Mouse (Mus musculus): Measurements from ENCODE around the gene Far2.

The Far2 gene

DNA sequence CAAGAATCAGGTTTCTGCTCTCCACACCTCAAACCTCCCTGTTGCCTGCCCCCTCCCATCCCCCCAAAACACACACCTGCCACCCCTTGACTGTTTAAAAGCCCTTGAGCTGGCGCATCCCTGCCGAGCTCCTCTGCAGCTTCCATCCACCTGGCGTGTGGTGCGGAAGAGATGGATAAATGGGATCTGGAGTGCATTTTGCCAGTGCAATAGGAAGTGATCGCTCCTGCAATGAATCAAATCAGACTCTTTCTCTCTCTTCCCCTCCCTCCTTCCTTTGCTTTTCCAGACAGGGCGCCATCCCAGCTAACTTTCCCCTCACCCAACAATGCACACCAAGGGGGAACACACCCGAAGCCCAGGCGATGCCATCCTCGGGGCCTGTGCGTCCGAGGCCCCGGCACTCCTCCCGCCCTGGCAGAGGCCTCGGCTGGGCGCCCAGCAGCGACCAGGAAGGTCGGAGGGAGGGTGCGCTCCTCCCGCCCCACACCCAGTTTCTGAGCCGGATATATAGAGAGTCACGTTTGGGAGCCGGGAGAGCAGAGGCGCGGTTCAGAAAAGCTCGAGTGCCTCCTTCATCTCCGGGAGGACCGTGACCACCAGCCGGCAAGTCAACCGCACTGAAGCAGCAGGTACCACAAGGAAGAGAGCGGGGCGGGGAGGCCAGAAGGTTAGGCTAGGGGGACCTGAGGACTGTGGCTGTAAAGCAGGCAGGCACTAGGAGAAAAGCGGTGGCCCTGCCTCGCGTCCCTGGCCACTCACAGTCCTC, at the start of gene Far2:
Far2 (plus strand) TSS at position 379 of the 769 bp plus-strand sequence.
- DNase-seq (ENCODE audit: low spot score in 2 of 2): no peak

DNA sequence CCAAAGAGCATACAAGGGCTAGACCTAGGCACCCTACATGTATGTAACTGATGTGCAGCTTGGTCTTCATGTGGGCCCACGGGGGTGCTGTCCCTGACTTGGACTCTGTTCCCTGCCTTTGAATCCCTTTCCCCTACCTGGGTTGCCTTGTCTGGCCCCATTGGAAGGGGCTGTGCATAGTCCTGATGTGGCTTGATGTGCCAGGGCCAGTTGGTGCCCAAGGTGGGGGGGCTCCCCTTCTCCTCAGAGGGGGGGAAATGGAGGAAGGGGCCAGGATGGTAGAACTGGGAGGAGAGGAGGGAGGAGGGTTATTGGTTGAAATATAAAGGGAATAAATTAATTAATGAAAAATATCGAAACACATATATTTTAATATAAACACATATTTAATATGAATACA, 46.6 kb upstream of the Far2 start:
- no peak for DNase-seq (ENCODE audit: low spot score in 2 of 2)

DNA sequence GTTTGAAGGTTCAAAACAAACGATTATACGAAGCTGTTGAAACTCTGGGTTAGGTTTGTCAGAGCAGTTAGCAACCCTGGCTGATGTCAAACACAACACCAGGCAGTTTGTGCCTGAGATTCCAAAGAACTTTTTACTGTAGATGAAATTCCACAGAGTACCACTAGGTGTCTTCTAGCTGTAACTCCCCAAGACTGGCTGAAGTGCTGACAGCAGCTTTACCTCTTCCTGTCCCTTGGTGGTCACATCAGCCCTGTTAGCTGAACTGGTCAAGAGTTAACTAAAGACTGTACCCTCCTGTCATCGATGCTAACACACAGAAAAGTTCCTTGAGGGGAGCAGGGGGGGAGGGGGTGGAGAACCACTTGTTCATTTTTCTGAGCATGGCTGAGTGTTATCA, 46.0 kb upstream of the Far2 start:
- no peak for DNase-seq (ENCODE audit: low spot score in 2 of 2)

DNA sequence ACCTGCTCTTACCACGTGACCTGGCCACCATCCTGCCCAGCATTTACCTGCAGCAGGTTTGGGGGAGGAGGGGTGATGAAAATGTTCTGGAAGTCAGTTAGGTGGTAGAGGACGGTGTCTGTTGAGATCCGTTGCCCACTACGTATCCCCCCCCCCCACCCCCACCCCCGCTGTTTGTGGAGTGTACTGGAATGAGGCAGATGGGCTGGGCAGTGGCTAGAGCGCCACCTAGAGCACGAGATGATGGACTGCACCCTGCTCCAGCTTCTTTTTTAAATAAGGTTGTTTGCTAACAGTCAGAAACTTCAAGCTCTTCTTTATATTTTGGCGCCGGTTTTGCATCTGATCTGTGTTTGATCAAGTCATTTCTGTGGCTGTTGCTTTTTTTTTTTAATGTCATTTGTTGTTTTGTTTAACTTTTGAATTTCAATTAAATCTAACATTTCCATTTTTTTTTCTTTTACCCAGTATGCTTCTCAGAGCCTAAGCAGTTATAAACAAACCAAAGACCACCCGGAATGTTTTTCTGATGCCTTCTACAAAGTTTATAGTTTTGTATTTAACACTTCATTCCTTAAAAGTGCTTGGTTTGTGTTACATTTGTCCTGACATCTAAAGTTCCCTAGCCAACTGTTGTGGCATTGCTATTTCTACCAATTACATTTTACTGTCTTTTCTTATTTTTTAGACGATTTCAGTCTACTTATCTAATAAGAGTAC, 40.8 kb upstream of the Far2 start:
- DNase-seq (ENCODE audit: low spot score in 2 of 2): no peak

DNA sequence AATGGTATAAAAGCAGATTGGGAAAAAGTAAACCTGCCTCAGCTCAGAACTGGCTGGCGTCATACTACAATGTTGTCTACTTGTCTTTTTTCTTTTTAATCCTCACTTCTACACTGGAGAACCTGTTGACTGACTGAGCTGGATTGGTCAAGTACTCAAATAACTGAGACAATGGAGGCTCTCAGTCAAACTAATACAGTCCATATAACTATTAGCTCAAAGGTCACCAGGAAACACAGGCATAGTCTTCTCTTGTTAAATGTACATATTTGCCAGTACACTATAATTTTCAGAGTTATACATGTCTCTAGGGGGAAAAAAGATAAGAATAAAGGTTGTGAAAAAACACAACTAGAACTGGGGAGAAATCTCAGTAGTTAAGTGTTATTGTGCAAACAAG, 6.3 kb upstream of the Far2 start:
- no peak for DNase-seq (ENCODE audit: low spot score in 2 of 2)

DNA sequence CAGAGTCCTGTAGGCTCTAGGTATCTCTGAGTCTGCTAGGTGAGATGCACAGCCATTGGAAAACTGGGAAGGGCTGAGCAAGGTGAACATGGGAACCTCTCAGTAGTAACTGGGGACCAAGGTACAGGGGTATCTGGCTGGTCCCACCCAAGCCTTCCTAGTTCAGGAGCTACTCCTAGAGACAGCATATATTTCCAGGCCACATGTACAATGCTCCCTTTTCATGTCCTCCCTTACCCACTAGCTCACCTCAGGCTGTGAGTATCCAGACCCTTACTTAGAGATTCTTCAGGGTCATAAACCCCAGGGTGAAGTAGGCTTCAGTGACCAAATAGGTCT, 560 bp downstream of the Far2 start:
- DNase-seq (ENCODE audit: low spot score in 2 of 2): no peak

DNA sequence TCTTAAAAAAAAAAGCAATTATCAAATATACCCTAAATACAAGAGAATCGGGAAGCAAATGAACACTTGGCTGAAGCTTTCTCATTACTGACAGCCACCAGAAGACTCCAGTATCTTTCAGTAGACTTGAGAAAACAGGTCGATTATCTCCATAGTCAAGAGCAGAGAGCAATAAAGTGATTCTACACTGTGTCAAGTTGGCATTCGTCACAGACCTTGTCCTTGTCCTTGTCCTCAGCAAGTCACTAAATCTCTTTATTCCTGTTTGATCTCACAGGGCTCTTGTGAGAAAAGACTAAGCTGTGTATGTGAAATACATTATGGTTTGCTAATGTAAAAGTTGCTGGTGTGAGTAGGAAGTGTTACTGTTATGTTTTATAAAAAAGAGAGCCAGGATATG, 16.1 kb downstream of the Far2 start:
- no peak for DNase-seq (ENCODE audit: low spot score in 2 of 2)

DNA sequence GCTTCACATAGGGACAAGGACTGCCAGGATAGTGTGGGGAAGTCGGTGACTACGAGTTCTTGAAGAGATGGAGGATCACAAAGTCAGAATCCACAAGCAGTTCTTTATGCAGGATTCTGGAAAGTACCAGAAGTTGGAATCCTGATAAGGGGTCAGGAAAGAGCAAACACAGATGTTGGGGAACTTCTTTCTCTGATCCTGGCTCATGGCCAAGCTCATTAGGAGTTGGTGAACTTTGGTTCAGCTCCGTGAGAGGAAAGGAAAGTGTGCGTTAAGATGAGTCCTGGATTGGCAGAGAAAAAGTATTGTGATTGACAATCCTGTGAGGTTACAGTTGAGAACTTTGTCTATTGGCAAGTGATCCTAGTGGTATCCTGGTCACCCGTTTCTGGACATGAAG, 19.2 kb downstream of the Far2 start:
- DNase-seq (ENCODE audit: low spot score in 2 of 2): no peak

DNA sequence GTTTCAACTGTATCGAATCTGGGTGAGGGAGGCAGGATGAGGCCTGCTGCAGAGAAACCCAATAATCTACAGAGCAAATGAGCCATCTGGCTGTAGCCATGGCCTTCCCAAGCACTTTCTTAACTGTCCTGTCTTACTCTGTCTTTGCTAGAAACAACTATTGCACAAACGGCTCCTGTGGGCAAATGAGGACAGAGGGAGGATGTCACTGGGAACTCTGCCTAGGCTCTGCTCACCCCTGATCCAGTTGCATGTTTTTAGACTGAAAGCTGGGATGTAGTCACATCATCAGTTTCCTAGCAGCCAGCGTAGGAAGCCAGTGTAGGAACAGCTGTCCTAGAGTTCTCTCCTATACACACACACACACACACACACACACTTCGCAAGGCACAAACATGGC, 21.7 kb downstream of the Far2 start:
- DNase-seq (ENCODE audit: low spot score in 2 of 2): no peak

DNA sequence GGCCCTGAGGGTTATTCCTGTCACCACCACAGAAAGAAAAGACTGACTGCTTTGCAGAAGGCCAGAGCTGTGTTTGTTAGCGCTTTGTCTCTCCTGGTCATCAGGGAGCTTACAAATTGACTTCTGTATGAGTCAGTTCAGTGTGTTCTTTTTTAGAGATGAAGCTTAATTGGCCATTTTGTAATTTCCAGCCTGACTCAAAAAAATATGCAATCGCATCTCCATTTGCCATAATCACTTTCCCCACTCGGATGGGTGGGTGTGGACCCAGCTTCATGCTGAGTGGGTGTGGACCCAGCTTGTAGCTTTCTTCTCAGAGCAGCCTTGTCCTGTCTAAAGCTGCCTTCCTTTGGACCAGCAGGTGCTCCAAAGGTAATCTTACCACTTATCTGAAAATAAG, 26.5 kb downstream of the Far2 start:
- no peak for DNase-seq (ENCODE audit: low spot score in 2 of 2)

DNA sequence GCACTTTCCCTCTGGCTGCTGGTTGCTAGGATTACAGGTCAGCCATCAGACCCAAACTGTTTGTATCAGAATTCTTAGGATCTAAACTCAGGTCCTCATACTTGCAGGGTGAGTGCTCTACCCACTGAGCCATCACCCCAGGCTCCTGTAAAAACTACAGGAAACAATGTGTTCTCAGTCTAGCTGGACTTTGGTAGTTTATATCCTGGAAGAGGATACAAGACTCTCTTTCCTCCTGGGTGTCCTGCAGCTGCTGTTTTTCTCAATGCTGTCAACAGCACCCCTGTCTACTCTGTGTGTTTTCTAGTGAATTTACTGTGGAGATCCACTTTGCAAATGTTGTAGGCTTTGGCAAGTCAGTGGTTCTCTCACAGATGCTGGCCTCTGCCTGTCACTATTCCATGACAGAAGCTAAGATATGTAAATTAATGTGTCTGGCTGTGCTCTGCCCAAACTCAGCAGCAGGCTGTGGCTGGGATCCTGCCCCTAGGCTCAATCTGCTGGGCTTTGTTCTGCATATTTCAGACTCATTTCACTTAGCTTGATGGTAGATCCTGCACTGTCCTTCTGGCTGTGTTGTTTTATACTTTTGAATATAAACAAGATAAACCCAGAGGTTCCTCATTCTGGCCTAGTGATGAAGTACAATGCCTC, 27.3 kb downstream of the Far2 start:
- no peak for DNase-seq (ENCODE audit: low spot score in 2 of 2)

DNA sequence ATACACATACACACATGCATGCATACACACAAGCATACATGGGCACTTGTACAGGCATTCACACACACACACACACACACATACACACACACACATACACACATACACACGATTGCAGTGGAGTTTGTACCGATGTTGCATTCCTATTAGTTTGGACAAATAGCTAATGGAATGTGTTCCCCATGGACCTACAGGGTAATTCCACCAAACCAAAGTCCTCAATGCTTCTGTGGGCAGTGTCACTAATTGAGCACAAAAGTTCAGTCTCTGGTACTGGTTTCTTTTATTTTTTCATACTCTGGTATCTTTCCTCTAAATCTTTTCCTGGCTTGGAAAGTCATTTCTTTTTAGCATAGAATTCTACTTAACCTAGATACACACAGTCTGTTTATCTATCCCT, 36.8 kb downstream of the Far2 start:
- no peak for DNase-seq (ENCODE audit: low spot score in 2 of 2)

DNA sequence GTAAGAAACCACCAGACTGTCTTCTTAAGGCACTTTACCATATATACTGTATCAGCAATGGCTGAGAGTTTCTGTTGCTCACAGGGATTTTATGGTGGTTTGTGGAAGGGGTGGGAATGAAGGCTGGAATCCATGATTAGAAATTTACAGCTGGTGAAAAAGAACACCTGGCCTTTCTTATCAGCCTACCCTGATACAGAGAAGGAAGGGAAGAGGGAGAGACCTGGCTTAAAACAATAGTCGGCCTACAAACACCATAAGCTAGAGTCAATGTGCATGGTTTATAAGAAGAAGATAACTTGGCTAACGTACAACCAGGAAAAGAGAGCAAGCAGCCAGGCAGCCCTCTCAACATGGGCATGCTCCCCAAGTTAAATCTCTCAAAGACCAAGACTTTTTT, 37.3 kb downstream of the Far2 start:
- DNase-seq (ENCODE audit: low spot score in 2 of 2): no peak

DNA sequence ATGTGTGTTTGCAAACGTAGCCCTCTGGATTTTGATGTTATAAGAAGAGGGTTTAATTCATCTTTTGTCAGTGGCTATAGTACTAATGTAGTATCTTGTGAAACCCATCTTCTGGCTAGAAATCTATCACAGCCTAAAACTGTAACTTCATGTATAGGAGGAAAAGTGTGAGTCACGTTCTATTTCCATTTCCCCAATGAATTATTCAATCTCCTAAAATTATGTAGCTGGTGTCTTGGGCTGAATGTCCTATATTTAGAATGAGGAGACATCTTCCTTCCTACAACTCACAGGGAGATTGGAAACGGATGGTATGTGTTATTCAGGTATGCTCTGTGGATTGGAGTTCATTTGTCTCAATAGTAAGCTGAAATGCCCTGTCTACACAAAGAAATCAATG, 50.0 kb downstream of the Far2 start:
- DNase-seq (ENCODE audit: low spot score in 2 of 2): no peak

DNA sequence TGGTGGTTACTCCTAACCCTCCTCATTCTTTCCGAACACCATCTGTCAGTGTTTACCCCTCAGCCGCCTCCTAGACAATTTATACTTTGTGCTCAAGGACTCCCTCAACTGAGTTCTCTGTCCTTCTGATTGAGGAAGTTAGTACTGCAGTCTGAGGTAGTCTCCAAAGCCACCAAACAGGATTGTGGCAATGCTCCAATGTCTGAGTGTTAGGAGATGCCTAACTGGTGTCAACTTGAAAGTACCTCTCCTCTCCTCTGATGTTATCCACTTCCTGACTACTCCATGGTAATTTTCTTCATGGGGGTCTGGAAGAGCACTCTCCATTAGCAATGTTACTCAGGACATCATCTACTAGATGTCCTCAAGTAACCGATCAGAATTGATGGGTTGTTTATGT, 54.9 kb downstream of the Far2 start:
- no peak for DNase-seq (ENCODE audit: low spot score in 2 of 2)

DNA sequence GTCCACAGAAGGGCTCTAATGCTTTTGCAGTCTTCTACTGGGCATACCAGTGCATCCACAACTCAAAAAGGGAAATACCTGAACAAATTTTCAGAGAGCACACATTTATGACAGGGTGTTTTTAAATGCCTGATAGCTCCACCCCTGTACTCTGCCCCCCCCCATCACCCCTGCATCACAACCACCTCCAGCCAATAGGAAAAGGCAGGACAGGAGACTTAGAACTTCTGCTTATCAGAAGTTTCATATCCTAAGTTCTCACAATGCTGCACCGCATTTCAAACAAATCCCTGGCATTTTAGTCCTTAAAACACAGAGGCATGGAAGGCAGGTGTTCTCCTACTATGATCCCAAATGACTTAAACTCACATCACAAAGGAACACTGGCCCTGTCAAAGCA, 55.4 kb downstream of the Far2 start:
- DNase-seq (ENCODE audit: low spot score in 2 of 2): no peak

DNA sequence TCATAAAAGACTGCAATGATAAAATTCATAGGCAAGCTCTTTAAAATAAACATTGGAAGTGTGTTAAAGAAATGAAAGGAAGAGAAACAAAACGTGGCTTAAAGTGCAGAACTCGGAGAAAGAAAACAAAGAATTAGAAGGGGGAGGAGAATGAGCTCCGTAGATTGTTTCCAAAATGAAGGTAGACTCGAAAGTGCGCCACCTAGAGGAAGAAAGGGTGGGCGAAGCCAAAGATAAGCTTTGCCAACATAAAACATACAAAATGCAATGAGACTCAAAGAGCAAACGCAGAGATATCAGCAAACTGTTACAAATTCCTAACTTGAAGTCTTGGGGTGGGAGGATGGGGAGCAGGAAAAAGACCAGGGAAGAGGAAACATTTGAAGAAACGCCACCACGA, 57.2 kb downstream of the Far2 start:
- DNase-seq (ENCODE audit: low spot score in 2 of 2): peak in 1 of 2 experiments; percentile 55

DNA sequence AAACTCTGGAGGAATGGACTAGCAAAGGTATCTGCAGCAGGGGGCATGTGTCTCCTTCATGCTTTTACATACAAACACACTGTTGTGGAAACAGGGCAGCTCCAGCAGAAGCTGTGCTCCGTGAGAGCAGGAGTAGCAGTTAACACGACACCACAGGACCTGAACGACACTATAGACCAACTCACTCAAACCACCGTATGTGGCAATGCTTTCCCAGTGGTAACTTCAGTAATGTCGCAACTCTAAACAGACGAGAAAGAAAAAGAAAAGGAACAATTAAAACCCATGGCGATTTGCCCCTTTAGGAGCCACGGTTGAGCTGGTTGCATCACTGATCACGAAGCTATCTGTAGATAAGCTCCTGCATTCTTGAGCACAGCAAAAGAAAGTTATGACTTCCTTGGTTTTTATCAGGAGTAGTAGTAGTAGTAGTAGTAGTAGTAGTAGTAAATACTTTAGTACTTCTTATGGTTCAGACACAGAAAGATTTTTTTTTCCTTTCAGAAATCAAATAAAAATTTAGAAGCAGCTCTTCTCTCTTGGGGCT, 58.7 kb downstream of the Far2 start:
- DNase-seq (ENCODE audit: low spot score in 2 of 2): no peak

DNA sequence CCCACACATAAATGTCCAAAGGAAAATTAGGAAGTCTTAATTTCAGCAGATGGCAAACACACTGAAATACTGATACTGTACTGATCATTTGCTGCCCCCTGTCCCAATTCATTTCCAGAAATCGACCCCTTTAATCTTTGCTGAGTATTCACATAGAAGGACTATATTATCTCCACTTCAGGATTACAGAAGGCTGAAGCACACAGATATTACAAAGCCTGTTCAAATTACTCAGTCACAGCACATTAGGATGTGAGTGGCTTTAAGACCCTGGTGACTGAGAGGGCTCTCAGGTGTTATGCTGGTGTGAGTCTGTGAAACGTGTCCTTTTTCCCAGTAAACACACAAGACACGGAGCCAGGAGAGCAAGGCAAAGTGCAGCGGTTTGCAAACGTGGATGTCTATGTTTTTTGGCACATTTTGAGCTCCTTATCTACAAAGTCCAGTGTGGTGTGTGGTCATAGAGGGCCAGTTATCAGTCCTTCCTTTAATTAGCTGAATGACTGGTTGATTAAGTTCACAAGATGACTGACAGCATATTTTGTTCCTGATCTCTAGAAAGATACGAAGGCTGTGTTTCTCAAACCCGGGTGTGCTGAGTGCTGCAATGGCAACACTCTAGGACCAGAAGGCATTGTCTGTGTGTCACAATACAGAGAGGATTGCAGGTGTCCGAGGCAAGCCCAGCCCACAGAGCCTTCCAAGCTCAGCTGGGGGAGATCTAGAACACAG, 61.8 kb downstream of the Far2 start:
- no peak for DNase-seq (ENCODE audit: low spot score in 2 of 2)

DNA sequence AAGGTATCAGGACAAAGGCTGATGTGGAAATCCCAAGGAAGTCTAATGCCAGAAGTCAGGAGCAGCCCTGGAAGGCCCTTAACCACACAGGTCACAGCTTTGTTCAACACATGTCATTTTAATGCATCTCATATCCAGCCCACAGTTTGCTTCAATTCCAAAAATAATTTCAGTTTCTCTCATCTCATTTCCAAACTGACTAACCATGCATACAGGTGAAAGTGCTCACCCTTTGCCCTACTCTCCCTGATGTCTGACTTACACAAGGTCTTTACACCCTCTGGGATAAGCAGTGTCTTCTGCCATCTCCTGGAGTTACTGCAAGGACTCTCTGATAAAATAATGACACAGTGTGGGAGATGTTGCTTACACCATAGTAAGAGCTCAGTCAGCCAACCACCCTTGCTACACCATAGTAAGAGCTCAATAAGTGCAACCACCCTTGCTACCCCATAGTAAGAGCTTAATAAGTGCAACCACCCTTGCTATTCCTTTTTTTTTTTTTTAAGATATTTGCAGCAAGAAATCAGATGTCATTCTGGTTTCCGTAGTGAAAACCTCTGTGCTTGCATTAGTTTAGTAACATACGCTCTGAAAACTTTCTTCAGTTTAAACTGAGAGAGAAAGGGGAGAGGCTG, 64.1 kb downstream of the Far2 start:
- no peak for DNase-seq (ENCODE audit: low spot score in 2 of 2)

DNA sequence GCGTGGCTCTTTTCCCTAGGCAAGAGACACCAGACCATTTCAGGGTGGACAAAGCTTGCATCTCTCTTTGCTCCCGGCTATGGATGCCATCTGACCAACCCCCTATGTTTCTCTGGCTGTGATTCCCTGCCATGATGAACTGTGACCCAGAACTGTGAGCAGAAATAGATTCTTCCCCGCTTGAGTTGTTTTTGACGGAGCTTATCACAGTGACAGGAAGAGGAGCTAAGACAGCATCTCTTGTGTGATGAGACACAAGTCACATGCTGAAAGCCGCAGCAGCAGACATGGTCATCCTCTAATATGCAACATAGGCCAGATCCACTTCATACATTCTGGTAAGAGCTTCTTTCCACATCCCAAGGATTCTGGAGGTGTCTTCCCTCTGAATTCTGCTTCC, 69.3 kb downstream of the Far2 start:
- DNase-seq (ENCODE audit: low spot score in 2 of 2): no peak

DNA sequence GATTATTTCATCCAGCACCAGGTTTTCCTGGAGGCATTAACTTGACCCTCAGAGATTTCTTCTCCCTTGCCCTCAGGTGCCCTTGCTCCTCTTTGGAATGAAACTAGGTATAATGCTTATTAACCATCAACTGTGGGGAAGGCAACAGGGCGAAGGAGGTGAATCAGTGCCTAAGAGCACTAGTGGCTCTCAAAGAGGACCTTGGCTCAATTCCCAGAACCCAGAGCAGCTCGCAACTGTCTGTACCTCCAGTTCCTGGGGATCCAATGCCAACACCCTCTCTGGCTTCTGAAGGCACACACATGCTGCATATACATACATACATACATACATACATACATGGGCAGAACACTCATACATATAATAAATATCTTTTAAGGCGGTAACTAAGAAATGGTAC, 69.8 kb downstream of the Far2 start:
- DNase-seq (ENCODE audit: low spot score in 2 of 2): no peak
